Mouse (Mus musculus): Measurements from ENCODE around the gene Elp4.

GRCm38 (mm10) chr2:105697741-105698140 is 206.6 kb downstream of the Elp4 start:
- no peak for TF ChIP-seq CTCF (IDR thresholded peaks at IDR 0.05; ENCODE audit: low read depth, low read length)
- no peak for TF ChIP-seq GATA1 (IDR thresholded peaks at IDR 0.05; ENCODE audit: borderline replicate concordance, low read length)
- no peak for TF ChIP-seq POLR2AphosphoS5 (IDR thresholded peaks at IDR 0.05; ENCODE audit: insufficient replicate concordance, low read depth, low read length)
